Mouse (Mus musculus) retina, adult 2 months (tissue): ENCODE results near the gene Dmpk.
"Not testable (repeated sequence)": the region's sequence is repeated elsewhere in the genome, so short reads cannot be mapped to it uniquely, and the experiment has no call there.

Experiments
- DNase-seq: peaks from one replicate; pipeline ENCODE4 v3.0.0-alpha.2; 2012; ENCODE audit warnings: low read depth, low spot score

Gene Dmpk

DNA sequence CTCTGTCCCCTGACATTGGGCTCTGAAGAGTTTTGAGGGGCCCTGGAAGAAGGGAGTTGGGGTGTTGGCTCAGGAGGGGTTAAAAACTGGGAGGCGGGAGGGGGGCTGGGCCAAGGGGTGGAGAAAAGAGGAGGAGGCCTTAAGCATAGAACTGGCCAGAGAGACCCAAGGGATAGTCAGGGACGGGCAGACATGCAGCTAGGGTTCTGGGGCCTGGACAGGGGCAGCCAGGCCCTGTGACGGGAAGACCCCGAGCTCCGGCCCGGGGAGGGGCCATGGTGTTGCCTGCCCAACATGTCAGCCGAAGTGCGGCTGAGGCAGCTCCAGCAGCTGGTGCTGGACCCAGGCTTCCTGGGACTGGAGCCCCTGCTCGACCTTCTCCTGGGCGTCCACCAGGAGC lies at the start of gene Dmpk:
Gene Dmpk (plus strand): TSS at position 149 of the 400 bp plus-strand sequence.
- DNase-seq: no peak

DNA sequence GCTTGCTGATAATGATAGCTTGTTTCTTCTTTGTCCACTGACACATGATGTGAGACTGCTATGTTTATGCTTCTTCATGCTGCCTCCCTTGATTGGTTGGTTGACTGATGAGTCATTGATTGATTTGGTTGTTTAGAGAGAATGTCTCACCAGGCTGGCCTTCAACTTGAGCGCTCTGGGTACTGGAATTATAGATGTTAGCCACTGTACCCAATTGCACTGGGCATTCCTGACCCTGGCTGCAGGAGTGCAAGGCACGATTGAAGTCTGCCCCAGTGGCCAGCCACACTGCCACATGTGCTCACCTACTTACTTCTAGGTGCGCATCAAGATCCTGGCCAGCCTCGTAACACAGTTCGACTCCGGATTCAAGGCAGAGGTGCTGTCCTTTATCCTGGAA lies 39.0 kb upstream of the Dmpk start:
- DNase-seq: no peak

DNA sequence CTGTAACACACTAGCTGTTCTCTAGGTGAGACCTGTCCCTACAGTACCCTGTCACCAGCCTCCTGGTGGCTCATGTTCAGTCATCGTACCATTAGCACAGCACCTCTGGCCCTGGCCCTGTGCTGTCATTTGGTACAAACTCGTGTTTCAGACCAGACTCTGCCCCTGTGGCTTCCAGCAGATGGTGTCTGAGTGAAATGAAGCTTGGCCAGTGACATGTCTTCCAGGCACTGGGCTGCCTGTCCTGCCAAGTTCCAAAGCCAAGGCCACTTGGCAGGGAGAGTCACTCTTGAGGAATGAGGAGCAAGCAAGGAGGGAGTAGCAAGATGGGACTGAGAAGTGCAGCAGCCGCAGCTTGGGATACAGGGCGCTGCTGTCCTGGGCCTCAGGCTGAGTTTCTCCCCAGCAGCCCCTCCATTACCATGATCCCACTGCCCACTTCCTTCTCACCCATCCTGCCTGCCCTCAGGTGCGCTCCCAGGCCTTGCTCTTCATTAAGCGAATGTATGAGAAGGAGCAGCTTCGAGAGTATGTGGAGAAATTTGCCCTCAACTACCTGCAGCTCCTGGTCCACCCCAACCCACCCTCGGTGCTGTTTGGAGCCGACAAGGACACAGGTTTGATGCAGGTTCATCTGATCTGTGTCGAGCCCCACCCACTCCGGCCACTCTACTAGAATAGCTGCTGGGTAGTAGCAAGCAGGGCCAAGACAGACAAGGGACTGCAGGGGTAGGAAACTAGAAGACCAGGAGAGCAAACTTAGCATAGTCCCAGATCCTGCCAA lies 37.2 kb upstream of the Dmpk start:
- no peak for DNase-seq

DNA sequence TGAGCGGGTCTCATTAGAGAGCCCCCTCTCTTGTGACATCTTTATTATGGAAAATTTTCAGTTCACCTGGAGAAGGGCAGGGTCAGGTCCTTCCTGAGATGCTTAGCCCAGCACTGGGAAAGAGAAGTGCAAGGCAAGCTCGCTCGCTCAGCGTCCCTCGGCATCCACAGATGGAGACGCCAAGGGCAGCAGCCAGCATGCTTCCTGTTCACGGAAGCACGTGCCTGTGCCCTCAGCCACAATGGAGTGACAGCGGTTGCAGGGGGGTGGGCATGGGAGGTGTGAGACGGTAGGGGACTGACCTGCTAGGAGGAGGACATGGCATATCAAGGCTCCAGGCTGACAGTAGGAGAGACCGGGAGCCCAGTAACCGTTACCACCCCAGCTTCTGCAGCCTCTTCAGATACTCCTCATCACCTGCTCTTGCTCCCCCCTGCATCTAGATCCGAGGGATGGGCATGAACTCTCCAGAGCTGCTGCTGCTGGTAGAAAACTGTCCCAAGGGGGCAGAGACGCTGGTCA lies 35.6 kb upstream of the Dmpk start:
- DNase-seq: no peak

- DNase-seq: no peak
These were observed 34.4 kb upstream of the Dmpk start for GRCm38 (mm10) chr7:19049252-19049651.

- no peak for DNase-seq
These were observed 33.5 kb upstream of the Dmpk start for GRCm38 (mm10) chr7:19050172-19050571.

- DNase-seq: no peak
These were observed 32.5 kb upstream of the Dmpk start for GRCm38 (mm10) chr7:19051161-19051560.

DNA sequence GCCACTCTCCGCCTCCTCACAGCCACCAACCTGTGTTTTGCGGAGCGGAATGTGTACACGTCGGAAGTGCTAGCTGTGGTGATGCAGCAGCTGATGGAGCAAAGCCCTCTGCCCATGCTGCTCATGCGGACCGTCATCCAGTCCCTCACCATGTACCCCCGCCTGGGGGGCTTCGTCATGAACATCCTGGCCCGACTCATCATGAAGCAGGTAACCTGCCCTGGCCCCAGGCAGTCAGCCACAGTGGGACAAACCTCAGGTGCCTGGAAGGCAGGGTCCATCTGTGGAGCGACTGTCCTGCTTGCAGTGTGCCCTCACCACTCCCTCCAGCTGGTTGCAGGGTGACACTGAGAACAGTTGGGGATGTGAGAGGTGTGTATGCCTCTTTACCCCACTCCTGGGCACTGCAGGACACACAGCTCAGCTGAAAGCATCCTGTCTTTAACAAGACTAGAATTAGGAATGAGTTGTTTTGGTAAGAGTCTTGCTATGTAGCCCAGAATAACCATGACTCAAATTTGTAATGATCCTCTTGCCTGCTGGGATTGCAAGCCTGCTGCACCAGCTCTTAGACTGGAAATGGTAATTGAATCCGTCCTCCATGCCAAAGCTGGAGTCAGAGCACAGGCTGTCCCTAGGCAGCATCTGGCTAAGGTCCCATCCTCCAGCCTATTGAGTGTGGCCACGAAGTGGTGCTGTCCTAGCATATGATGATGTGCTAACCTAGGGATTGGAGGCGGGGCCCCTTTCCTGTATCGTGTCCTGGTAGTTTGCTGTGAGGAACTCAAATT lies 31.1 kb upstream of the Dmpk start:
- DNase-seq: no peak

GRCm38 (mm10) chr7:19053136-19053532 lies 30.5 kb upstream of the Dmpk start:
- DNase-seq: no peak

DNA sequence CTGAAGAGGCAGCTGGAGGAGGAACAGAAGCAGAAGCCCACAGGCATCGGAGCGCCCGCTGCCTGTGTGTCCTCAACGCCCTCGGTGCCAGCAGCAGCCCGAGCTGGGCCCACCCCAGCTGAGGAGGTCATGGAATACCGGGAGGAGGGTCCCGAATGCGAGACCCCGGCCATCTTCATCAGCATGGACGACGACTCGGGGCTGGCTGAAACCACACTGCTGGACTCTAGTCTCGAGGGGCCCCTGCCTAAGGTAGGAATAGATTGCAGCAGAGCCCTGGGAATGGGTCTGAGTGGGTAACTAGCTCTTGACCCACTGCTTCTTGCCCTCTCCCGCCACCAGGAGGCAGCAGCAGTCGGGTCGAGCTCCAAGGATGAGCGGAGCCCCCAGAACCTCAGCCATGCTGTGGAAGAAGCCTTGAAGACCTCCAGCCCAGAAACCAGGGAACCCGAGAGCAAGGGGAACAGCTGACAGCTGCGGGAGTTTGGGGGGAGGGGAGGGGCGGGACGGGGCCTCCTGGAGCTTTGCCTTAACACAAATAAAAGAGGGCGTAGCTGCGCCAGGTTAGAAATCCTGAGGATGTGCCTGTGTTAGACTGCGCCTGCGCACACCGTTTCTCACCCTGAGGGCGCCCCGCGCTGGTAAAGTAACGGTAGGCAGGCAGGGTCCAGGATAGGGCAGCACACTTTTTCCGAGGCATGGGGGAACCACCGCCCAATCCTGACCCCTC lies 29.4 kb upstream of the Dmpk start, which contains the start of gene Rsph6a:
Gene Rsph6a (plus strand): TSS at position 644 of the 730 bp plus-strand sequence.
- peak; percentile 13 for DNase-seq

DNA sequence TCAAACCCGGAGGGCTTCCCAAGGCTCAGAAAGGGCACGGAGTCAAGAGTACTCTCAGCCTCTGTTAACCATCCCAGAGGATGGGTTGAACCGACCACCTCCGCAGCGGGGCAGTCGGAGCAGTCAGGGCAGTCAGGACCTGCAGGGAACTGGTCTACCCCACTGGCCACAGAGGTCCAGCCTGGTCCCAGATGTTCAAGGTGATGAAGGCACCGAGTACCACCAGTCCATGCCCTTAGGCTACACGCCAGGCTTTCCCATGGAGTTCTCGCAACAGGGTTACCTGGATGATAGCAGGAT lies 28.9 kb upstream of the Dmpk start:
- no peak for DNase-seq

DNA sequence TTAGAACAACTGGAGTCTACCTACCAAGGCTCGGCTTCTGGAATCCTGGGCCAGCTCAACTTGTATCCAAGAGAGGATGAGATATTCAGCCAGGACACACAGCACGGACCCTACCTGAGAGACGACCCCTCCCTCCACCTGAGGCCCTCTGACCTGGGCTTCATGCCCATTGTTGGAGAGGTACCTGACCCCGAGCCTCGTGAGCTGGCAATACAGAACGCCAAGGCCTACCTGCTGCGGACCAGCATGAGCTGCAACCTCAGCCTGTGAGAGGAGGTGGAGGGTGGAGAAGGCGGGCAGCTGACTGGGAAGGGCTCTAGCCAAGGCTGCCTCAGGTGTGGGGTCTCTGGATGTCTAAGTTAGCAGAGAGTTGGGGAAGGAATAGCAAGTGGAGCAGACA lies 28.5 kb upstream of the Dmpk start:
- DNase-seq: no peak

- no peak for DNase-seq
These were observed 26.2 kb upstream of the Dmpk start for GRCm38 (mm10) chr7:19057405-19057804.

GRCm38 (mm10) chr7:19065896-19066295 lies 17.8 kb upstream of the Dmpk start:
- no peak for DNase-seq

- DNase-seq: no peak
These were observed 16.6 kb upstream of the Dmpk start for GRCm38 (mm10) chr7:19067063-19067462.

- DNase-seq: no peak
These were observed 15.7 kb upstream of the Dmpk start for GRCm38 (mm10) chr7:19067935-19068334.

GRCm38 (mm10) chr7:19068707-19069106 lies 14.9 kb upstream of the Dmpk start:
- peak; percentile 34 for DNase-seq

- DNase-seq: no peak
These were observed 14.1 kb upstream of the Dmpk start for GRCm38 (mm10) chr7:19069500-19069899.

DNA sequence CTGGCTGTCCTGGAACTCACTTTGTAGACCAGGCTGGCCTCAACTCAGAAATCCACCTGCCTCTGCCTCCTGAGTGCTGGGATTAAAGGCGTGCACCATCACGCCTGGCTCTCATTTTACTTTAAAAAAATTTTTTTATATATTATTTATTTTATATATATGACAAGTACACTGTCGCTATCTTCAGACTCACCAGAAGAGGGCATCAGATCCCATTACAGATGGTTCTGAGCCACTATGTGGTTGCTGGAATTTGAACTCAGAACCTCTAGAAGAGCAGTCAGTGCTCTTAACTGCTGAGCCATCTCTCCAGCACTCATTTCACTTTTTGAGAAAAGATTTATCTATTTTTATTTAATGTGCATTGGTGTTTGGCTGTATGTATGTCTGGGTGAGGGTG lies 12.6 kb upstream of the Dmpk start:
- DNase-seq: not testable (repeated sequence)

DNA sequence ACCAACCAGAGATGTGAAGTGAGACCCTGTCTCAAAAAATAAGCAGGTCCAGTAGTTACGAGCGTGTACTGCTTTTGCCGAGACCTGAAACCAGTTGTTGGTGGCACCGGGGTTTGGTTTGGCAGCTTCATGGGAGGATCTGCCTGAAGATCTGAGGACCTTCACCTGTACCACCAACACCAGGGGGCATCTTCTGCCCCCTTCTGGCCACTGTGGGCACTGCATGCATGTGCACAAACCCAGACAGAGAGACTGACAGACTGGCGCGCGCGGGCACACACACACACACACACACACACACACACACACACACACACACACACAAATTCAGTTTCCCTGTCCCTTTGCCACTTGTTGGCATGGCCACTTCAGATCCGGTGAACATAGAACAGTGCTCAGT lies 10.1 kb upstream of the Dmpk start:
- DNase-seq: no peak

GRCm38 (mm10) chr7:19074494-19074893 lies 9.2 kb upstream of the Dmpk start:
- no peak for DNase-seq

DNA sequence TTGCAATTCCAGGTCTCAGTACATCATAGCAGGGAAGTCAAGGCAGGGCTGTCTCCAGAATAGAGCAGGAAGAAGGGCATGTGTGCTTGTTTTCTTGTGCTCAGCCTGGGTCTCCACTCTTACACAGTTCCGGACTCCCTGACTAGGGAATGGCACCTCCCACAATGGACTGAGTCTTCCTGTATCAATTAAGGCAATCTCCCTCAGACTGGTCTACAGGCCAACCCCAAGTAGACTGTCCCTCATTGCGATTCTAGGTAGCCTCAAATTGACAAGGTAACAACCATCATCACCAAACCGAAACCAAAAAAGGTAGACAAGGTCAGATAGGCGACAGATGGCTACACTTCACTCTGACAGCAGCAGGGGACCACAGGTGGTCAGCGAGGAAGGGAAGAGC lies 8.4 kb upstream of the Dmpk start:
- no peak for DNase-seq
